Mouse (Mus musculus): ENCODE data around the gene Mup4. TPM values are rescaled to one million over a fixed set of nuclear protein-coding genes. Genes with fewer than 3 reads are reported as not detected.
"Not testable (repeated sequence)": the region's sequence is repeated elsewhere in the genome, so short reads cannot be mapped to it uniquely, and the experiment has no call there.

Gene Mup4
- not detected in 2 replicates for polyA plus RNA-seq (2016; fragmentation: Nextera tagmentation; extraction: Ambion mirVana)

- 76% methylated on average over 3 of the region's 3 CpGs for whole genome bisulfite sequencing
- Histone ChIP-seq H3K36me3 (no peaks in the 10 kb centered on the region), H3K27me3 (ENCODE audit: insufficient read depth, poor library complexity, severe bottlenecking) (no peaks in the 10 kb centered on the region), H3K4me3 (no peak within 1 kb of the TSS), H3K9me3 (no peaks in the 10 kb centered on the region), H3K4me1 (replicated peaks) (peaks cover 8% of the 10 kb centered on the region; the same call in 1 of the 2 replicates), H3K27ac (no peak within 1 kb of the TSS)
- DNase-seq (ENCODE audit: low spot score): no peak
Measured at GRCm38 (mm10) chr4:59960610-59961009, at the start of gene Mup4. TSS of gene Mup4 (minus strand) at chr4:59960710.

GRCm38 (mm10) chr4:59997894-59998293, 37.4 kb upstream of the Mup4 start:
- H3K36me3 ChIP-seq; H3K27ac ChIP-seq; H3K4me1 ChIP-seq (replicated peaks); H3K9me3 ChIP-seq; H3K4me3 ChIP-seq; H3K27me3 ChIP-seq (ENCODE audit: insufficient read depth, poor library complexity, severe bottlenecking): not testable (repeated sequence)
- DNase-seq (ENCODE audit: low spot score): peak; percentile 3

- H3K9me3 ChIP-seq: no peaks in the 10 kb centered on the region
- no peaks in the 10 kb centered on the region for H3K27me3 ChIP-seq (ENCODE audit: insufficient read depth, poor library complexity, severe bottlenecking)
- H3K27ac ChIP-seq: no peak within 1 kb of the TSS
- H3K4me1 ChIP-seq (replicated peaks): peaks cover 8% of the 10 kb centered on the region; the same call in 1 of the 2 replicates
- peak; percentile 39 for DNase-seq (ENCODE audit: low spot score)
- no peak within 1 kb of the TSS for H3K4me3 ChIP-seq
- H3K36me3 ChIP-seq: no peaks in the 10 kb centered on the region
- WGBS: 22% methylated on average over 3 of the region's 3 CpGs
Measured at GRCm38 (mm10) chr4:59963405-59964344, 3.2 kb upstream of the Mup4 start, which contains the start of gene Mup6. TSS of gene Mup6 (plus strand) at chr4:59964294.

DNA sequence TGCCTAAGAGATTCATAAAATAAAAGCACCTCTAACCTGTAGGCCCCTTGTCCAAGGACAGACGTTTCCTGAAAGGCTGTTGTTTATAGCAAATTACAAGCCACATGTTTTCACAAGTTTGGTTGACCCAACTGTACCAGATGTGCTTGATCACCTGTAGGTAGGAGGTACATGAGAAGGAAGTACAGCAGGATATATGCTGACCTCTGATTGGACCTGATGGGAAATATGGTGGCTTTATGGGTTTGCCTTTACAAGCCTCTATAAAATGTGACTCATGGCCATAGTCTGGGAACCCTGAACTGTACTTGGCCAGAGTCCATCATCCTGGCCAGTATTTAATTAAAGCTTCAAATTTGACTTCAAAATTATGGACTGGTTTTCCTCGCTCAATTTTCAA, 23.0 kb downstream of the Mup4 start:
- Histone ChIP-seq H3K27ac (no peak overlapping the region), H3K36me3 (no peaks in the 10 kb centered on the region), H3K4me1 (replicated peaks) (no peaks in the 10 kb centered on the region), H3K4me3 (no peak overlapping the region), H3K9me3 (no peaks in the 10 kb centered on the region), H3K27me3 (ENCODE audit: insufficient read depth, poor library complexity, severe bottlenecking) (no peaks in the 10 kb centered on the region)
- WGBS: 78% methylated on average over 2 of the region's 2 CpGs
- DNase-seq (ENCODE audit: low spot score): no peak

GRCm38 (mm10) chr4:59932505-59933281, 27.8 kb downstream of the Mup4 start:
- Histone ChIP-seq H3K4me1 (replicated peaks) (no peaks in the 10 kb centered on the region), H3K9me3 (no peaks in the 10 kb centered on the region), H3K27ac (no peak overlapping the region), H3K27me3 (ENCODE audit: insufficient read depth, poor library complexity, severe bottlenecking) (no peaks in the 10 kb centered on the region), H3K36me3 (no peaks in the 10 kb centered on the region), H3K4me3 (no peak overlapping the region)
- peak; percentile 42 for DNase-seq (ENCODE audit: low spot score)
- 58% methylated on average over 6 of the region's 6 CpGs for WGBS

DNA sequence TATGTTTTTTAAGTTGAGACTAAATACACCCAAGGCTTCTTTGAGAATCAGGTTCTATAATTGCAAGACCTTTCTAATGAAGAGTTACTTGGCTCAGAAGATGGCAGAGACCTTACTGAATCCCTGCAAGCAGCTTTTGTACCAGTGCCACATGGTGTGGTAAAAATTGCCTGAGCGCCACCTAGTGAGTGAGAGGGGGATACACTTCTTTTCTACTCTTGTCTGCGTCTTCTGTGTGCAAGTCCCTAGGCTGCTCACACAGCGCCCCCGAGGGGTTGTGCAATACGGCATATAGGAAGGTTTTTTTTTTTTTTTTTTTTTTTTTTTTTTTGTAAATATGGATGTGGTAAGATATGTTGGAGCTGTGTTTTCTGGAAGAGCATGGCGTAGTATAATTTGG, 32.2 kb downstream of the Mup4 start:
- WGBS: 23% methylated on average over 6 of the region's 6 CpGs
- peak; percentile 59 for DNase-seq (ENCODE audit: low spot score)
- Histone ChIP-seq H3K4me3 (no peak overlapping the region), H3K4me1 (replicated peaks) (0 out of 2 replicates have a peak, but pooled peaks cover 5% of the 10 kb centered on the region), H3K27ac (no peak overlapping the region), H3K9me3 (no peaks in the 10 kb centered on the region), H3K27me3 (ENCODE audit: insufficient read depth, poor library complexity, severe bottlenecking) (no peaks in the 10 kb centered on the region), H3K36me3 (no peaks in the 10 kb centered on the region)

- H3K4me3 ChIP-seq: no peak overlapping the region
- no peaks in the 10 kb centered on the region for H3K27me3 ChIP-seq (ENCODE audit: insufficient read depth, poor library complexity, severe bottlenecking)
- 87% methylated on average over 3 of the region's 3 CpGs for WGBS
- no peak for DNase-seq (ENCODE audit: low spot score)
- H3K36me3 ChIP-seq: no peaks in the 10 kb centered on the region
- H3K27ac ChIP-seq: no peak overlapping the region
- no peaks in the 10 kb centered on the region for H3K9me3 ChIP-seq
- 0 out of 2 replicates have a peak, but pooled peaks cover 5% of the 10 kb centered on the region for H3K4me1 ChIP-seq (replicated peaks)
Measured at GRCm38 (mm10) chr4:59927666-59928065, 32.8 kb downstream of the Mup4 start.

GRCm38 (mm10) chr4:59925082-59925481, 35.4 kb downstream of the Mup4 start:
- no peaks in the 10 kb centered on the region for H3K27me3 ChIP-seq (ENCODE audit: insufficient read depth, poor library complexity, severe bottlenecking)
- H3K27ac ChIP-seq: no peak overlapping the region
- H3K9me3 ChIP-seq: no peaks in the 10 kb centered on the region
- H3K4me1 ChIP-seq (replicated peaks): 0 out of 2 replicates have a peak, but pooled peaks cover 5% of the 10 kb centered on the region
- WGBS: 84% methylated on average over 9 of the region's 9 CpGs
- no peak overlapping the region for H3K4me3 ChIP-seq
- H3K36me3 ChIP-seq: no peaks in the 10 kb centered on the region
- DNase-seq (ENCODE audit: low spot score): no peak

DNA sequence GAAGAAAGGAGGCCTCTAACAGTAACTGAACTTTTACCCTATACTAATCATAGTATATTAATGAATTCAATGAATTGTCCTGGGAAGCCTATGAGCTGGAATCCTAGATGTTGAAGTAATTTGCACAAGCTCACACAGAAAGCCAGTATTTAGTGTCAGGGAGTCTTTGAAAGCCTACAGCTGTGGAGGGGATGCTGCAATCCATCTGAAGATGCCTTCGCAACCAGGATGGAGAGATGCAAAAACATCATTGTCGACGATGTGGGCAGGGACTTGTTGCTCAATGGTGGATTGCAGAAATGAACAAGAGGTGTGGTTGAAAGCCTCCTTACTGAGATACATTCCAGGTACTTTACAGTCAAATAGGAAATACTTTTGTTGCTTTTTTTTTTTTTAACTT, 42.5 kb downstream of the Mup4 start:
- H3K36me3 ChIP-seq: no peaks in the 10 kb centered on the region
- no peak overlapping the region for H3K27ac ChIP-seq
- H3K27me3 ChIP-seq (ENCODE audit: insufficient read depth, poor library complexity, severe bottlenecking): peaks cover 27% of the 10 kb centered on the region
- 89% methylated on average over 3 of the region's 3 CpGs for WGBS
- DNase-seq (ENCODE audit: low spot score): no peak
- no peaks in the 10 kb centered on the region for H3K9me3 ChIP-seq
- H3K4me1 ChIP-seq (replicated peaks): peaks cover 11% of the 10 kb centered on the region; the same call in 1 of the 2 replicates
- H3K4me3 ChIP-seq: no peak overlapping the region

DNA sequence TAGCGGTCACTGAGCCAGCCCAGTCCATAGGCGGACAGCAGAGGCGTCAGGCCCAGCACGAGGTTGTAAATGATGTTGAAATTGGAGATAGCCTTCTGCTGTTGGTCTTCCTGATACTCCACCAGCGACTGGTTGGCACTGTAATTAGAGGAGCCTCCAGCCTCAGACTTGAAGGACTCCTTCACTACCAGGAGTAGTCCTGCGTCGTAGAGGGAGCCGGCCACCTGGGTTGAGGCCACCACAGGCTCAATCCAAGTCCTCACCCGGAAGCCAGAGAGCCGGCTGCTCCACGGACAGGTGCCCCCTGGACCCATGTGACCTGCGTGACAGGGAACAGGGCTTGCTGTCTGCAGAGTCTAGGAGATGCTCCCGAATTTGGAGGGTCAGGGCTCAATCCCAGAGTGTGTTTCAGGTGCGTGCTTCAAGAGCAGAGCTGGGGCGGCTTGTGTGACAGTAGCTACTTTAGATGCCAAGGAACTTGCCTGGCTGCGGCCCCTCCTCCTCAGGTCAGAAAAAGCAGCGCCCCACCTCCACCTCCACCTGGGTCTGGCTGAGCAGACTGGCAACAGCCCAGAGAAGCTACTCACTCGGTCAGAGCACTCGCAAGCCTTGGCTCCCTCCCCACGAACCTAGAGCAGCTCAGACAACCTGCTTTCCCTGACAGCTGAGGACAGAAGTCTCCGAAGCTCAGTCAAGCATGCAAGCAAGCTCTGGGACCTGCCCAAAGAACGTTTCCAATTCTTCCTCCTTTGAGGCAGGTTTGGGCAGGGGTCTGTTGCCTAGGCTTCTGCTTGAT, 45.7 kb downstream of the Mup4 start, which contains the start of gene Slc46a2:
Gene Slc46a2 (minus strand): TSS at position 449 of the 796 bp plus-strand sequence.
- Histone ChIP-seq H3K4me3 (peak within 1 kb of the TSS; percentile 26; the same call in 1 of the 2 replicates), H3K9me3 (no peaks in the 10 kb centered on the region), H3K27me3 (ENCODE audit: insufficient read depth, poor library complexity, severe bottlenecking) (peaks cover 27% of the 10 kb centered on the region), H3K36me3 (no peaks in the 10 kb centered on the region), H3K4me1 (replicated peaks) (peaks cover 11% of the 10 kb centered on the region; the same call in 1 of the 2 replicates), H3K27ac (no peak within 1 kb of the TSS)
- no peak for DNase-seq (ENCODE audit: low spot score)
- WGBS: 17% methylated on average over 22 of the region's 22 CpGs

- H3K27me3 ChIP-seq (ENCODE audit: insufficient read depth, poor library complexity, severe bottlenecking): peaks cover 5% of the 10 kb centered on the region
- H3K4me1 ChIP-seq (replicated peaks): peaks cover 15% of the 10 kb centered on the region; the same call in 1 of the 2 replicates
- H3K36me3 ChIP-seq: no peaks in the 10 kb centered on the region
- WGBS: 98% methylated on average over 2 of the region's 2 CpGs
- H3K9me3 ChIP-seq: no peaks in the 10 kb centered on the region
- no peak overlapping the region for H3K4me3 ChIP-seq
- no peak overlapping the region for H3K27ac ChIP-seq
- no peak for DNase-seq (ENCODE audit: low spot score)
Measured at GRCm38 (mm10) chr4:59908785-59909184, 51.7 kb downstream of the Mup4 start.

DNA sequence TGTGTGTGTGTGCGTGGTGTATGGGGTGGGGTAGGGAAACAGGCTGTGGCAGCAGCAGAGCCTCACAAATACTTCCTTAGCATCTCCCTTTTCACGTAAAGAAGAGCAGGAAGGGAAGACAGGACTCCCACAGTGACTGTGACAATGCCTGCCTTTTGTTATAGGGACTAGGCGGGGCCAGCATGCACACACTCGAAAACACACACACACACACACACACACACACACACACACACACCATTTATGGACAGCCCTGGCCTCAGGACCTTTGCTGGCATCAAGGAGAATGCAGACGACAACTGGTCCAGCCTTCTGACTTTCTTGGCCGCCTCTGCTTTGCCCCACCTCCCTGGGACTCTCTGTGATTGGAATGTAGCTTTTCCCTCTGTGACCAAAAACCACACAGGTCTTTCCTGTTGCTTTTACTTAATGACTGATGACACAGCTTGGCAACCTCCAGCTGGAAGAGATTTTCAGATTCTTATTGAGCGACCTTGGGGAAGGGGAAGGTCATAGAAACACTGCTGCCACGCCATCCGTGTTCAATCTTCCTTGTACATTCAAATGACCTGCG, 52.8 kb downstream of the Mup4 start:
- WGBS: 42% methylated on average over 10 of the region's 10 CpGs
- no peak overlapping the region for H3K4me3 ChIP-seq
- DNase-seq (ENCODE audit: low spot score): no peak

More for the DNA sequence above, 52.8 kb downstream of the Mup4 start:
- no peaks in the 10 kb centered on the region for H3K27me3 ChIP-seq (ENCODE audit: insufficient read depth, poor library complexity, severe bottlenecking)
- peaks cover 15% of the 10 kb centered on the region; the same call in 1 of the 2 replicates for H3K4me1 ChIP-seq (replicated peaks)
- no peaks in the 10 kb centered on the region for H3K36me3 ChIP-seq
- no peaks in the 10 kb centered on the region for H3K9me3 ChIP-seq
- H3K27ac ChIP-seq: no peak overlapping the region

Measured in hindbrain, embryonic 10.5 days (tissue).